Mouse (Mus musculus) CD4-positive, CD25-positive, alpha-beta regulatory T cell (primary cell): Measurements from ENCODE around the gene Tmod1. TPM values are rescaled to one million over a fixed set of nuclear protein-coding genes. Genes with fewer than 3 reads are reported as not detected.

Experiments
- polyA plus RNA-seq: library from polyadenylated mRNA; unstranded; fragments of 100-300 nt; shearing (Covaris generic); gene quantifications from one replicate; pipeline ENCODE4 v1.2.1, GENCODE M21; 2017

Tmod1 gene
- 1.5 TPM for polyA plus RNA-seq

GRCm38 (mm10) chr4:46038892-46039751, at the start of gene Tmod1:
Tmod1 (plus strand) TSS chr4:46038935.

GRCm38 (mm10) chr4:46138287-46139222, 99.8 kb downstream of the Tmod1 start, which contains the start of the genes Ncbp1 and Tstd2:
Ncbp1 (plus strand) TSS chr4:46138613.
Tstd2 (minus strand) TSS chr4:46138694.

Other genes with a start within 250 kb of the Tmod1 start
- 8.7 TPM for gene Aldh1b1, start 239.9 kb upstream of the Tmod1 start, polyA plus RNA-seq
- not detected for gene Igfbpl1, start 212.0 kb upstream of the Tmod1 start, polyA plus RNA-seq
- gene Stra6l, start 190.3 kb upstream of the Tmod1 start, polyA plus RNA-seq, result 0.05 TPM
- 0.22 TPM for gene Ccdc180, start 148.6 kb upstream of the Tmod1 start, polyA plus RNA-seq
- gene Tdrd7, start 73.6 kb upstream of the Tmod1 start, polyA plus RNA-seq, result 8.3 TPM
- gene Ncbp1, start 99.7 kb downstream of the Tmod1 start, polyA plus RNA-seq, result 96.5 TPM
- gene Tstd2, start 99.8 kb downstream of the Tmod1 start, polyA plus RNA-seq, result 38.4 TPM
- 42.5 TPM for gene Xpa, start 157.4 kb downstream of the Tmod1 start, polyA plus RNA-seq